Mouse (Mus musculus): ENCODE results near the gene Arnt.
"Not testable (repeated sequence)": the region's sequence is repeated elsewhere in the genome, so short reads cannot be mapped to it uniquely, and the experiment has no call there.

Gene Arnt

DNA sequence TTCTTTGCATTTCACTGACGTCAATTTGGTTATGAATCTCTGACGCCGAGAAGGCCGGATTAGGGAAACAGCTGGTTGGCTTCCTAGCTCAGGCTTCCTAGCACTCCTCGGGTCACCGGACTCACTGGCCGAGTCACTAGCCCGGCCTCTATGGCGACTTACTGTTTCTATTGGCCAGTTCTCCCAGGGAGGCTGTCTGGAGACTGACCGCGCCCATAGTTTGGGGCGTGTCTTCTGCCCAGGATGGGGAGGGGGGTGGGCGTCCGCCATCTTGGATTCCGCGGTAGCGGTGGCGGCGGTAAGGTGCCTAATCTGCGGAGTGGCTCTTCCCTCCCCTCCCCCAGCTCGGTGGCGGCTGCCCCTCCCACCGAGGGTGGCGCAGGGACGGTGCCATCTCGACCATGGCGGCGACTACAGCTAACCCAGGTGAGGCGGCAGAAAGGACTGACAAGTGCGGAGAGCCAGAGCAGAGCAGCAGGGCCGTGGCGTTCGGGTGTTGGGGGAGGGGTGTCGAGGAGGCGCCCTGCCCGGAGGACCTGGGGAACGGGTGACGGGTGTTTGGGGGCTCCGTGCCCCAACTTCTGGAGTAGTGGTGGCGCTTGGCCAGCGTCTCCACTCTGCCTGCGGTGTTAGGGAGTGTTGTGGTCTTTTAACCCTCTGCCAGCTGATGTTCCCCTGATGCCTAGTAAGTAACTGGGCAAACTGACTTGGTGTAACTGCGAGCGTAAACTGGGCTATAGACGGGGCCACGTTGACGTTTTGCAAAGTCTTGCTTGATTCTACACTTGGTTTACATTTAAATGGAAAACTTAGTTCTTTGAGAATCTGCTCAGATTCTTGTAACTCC lies at the start of gene Arnt:
Arnt (plus strand) TSS at position 253 of the 847 bp plus-strand sequence.
- DNase-seq = peak; percentile 100

DNA sequence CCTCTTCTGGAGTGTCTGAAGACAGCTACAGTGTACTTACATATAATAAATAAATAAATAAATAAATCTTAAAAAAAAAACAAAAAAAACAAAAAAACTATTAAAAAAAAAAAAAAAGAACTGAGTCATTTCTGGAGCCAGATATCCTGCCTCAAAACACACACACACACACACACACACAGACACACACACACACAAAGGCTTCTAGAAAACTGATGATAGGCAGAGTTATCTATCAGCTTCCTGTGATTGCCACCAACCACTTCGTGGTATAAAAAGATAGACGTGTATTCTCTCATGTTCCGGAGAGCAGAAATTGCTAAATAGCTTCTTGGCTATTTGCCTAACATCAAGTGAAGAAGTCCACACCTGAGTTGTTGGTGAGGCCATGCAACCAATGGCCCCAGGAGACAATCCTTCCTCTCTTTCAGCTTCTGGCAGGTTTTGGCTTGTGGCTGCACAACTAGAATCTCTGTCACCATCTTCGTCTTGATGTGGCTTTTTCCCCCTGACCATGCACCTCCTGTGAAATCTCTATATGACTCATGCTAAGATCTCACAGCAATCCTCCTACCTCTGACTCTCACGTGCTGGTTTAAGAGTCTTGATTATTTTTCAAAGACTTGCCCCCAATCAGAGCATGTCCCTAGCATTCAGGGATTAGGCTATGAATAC lies 48.6 kb upstream of the Arnt start:
- DNase-seq = peak; percentile 25

DNA sequence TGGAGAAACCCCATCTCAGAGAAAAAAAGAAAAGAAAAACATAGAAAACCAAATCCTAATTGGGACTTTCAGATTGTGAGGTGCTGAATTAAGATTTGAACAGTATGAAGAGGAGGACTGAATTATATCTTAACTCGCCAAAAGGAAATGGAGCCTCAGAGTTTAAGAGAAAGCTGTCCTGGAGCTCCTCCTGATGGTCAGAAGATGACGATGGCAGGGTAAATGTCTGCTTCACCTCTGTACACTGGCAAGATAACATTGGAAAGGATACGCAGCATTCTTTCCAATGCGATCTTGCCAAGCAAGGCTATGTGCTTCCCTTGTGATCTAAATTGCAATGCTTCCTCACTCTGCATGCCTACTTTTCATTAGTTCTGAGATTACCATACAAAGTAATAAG lies 39.8 kb upstream of the Arnt start:
- DNase-seq = no peak

DNA sequence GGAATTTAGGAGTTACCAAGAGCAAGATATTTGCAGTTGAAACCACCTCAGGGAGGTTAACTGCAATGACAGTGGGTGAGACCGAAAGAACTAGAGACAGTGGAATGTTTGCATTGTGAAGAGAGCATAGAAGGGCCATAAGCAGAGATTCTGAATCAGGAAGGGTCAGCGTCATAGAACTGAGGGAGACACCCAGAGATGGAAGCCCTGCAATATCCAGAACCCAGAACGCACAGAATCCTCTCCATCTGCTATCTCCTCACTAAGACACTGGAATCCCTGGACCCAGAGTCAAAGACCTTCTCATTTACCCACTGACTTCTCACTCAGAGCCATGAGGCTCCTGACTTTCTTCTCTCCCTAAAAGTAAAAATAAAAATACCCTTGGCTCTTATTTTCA lies 31.4 kb upstream of the Arnt start, which contains the start of gene 4930558C23Rik:
4930558C23Rik (minus strand) TSS at position 101 of the 400 bp plus-strand sequence.
- peak; percentile 1 for DNase-seq

DNA sequence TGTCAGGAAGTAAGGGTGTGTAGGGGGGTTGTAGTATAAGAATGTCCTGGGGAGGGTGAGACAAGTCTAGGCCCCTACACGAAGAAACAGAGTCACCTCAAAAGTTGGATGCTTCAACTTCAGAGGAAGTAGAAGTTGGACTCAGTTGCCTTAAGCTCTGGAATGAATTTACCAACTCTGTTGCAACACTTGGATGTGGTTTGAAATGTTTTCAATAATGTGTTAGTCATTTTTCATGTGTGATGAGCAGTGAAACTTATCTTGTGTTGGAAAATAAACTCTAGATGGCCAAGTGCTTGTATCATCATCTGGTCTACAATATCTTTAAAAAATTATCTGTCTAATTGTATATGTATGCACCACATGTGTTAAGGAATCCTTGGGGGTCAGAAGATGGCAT lies 26.5 kb upstream of the Arnt start:
- DNase-seq = no peak

DNA sequence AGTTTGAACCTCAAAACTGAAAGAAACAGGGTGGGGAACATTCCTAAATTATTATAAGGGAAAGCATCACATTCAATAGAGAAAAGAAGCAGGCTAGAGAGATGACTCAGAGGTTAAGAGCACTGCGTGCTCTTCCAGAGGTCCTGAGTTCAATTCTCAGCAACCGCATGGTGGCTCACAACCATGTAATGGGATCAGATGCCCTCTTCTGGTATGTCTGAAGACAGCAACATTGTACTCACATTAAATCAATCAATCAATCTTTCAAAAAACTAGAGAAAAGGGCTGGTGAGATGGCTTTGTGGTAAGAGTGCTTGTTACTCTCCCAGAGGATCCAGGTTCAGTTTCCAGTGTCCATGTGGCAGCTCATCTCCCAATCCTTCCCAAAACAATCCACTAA lies 25.3 kb upstream of the Arnt start:
- DNase-seq = no peak

DNA sequence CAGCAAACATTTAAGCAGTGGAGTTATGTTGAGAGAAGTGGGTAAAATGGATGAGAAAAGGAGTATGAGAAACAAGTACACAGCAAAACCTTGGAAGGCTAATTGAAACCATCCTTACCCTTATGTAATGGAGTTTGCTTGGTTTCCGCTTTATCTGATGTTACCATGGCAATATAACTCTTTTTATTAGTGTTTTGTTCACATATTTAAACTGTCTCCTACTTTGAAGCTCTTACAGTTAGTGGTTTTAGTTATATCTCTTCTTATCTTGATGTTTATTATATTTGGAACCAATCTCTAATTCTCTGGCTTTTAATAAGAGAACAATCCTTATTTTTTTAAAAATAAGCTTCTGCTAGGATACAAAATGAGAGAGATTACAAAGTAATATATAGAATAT lies 21.9 kb upstream of the Arnt start:
- DNase-seq = no peak

DNA sequence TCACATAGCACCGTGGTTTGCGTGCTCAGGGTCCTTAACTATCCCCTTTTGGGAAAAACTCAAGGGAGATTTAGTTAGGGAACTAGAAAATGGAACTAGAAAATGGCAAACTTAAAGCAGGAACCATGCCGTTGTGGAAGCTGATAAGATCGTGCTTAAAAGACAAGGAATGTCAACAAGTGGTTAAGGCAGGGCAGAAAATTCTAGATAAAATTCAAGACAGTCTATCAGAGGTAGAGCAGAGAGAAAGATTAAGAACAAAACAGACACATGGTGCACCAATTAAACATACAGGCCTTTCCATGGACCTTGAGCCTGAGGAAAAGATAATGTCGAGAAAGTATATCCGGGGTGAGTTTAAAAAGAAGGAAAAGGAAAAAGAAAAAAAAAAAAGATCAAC lies 16.3 kb upstream of the Arnt start:
- no peak for DNase-seq

DNA sequence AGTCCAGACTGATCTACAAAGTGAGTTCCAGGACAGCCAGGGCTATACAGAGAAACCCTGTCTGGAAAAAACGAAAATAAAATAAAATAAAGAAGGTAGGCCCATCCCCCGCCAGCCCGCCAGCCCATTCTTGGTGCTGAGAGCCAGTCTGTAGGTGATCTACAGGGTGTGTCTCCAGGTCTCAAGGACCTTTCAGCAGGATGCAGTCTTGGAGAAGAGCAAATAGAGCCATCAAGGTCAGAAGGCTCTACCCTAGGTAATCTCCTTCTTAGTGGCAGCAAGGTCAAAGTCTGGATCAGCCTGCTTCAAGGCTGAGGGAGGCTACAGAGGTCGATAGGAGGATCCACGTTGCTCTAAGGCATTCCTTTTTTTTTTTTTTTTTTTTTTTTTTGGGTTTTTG lies 7.7 kb upstream of the Arnt start:
- not testable (repeated sequence) for DNase-seq

DNA sequence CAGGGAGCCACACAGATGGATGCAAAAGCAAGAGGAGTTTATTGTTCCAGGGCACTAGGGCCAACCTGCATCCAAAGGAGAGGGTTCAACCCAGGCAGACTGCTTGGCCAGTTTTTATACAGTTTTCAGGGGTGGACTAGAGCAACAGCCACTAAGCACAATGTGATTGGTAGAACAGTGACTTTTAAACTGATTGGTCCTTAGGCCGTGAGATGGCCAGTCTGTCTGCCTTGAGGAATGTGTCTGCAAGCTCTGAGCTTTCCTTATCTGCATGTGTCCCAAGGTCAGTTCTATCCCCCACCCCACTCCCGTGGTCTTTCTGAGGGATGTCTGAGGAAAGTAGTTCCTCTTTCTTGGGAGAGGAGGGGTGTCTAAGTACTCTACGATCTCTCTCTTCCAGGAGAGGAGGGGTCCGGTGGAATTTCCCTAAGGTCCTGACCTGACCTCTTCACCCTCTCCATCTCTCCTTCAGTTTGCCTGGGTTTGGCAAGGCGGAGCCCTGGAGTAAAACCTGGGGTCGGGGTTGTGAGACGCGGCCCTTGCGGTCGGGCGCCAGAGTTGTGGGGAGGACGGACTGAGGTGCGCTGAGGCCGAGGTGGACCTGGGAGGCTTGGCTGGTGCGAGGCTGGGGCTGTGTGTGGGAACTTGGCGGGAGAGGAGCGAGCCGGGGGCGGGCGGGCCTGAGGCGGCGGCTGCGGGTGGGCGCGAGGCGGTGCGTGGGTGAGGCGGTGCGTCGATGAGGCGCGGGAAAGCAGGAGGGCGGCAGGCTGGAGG lies 6.9 kb upstream of the Arnt start:
- DNase-seq = peak; percentile 70

DNA sequence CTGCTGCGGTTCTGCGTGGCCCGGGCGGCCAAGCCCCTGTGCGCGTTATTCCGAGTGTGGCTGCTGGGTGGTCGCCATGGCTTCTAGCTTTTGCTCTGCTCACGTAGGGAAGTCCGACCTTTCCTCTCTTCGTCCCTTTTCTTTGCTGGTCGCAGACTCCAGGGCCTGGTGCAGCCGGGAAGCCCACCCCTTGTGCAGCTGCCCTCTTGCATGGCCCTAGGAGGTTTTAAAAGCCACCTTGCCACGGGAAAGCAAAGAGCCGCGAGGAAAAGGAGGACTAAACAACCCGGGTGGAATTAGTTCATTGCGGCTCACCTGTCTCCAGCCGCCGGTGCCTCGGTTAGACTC lies 6.3 kb upstream of the Arnt start:
- peak; percentile 88 for DNase-seq

DNA sequence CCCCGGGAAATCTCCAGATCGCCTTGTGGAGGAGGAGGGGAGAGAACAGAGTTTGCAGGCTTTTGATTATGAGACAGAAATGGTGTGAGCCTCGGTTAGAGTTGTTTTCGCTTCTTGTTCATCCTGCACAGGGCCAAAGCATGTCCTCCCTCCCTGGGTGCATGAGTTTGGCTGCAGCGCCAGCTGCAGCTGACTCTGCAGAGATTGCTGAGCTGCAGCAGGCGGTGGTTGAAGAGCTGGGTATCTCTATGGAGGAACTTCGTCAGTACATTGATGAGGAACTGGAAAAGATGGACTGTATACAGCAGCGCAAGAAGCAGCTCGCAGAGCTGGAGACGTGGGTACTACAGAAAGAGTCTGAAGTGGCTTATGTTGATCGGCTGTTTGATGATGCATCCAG lies 5.8 kb upstream of the Arnt start:
- peak; percentile 46 for DNase-seq

DNA sequence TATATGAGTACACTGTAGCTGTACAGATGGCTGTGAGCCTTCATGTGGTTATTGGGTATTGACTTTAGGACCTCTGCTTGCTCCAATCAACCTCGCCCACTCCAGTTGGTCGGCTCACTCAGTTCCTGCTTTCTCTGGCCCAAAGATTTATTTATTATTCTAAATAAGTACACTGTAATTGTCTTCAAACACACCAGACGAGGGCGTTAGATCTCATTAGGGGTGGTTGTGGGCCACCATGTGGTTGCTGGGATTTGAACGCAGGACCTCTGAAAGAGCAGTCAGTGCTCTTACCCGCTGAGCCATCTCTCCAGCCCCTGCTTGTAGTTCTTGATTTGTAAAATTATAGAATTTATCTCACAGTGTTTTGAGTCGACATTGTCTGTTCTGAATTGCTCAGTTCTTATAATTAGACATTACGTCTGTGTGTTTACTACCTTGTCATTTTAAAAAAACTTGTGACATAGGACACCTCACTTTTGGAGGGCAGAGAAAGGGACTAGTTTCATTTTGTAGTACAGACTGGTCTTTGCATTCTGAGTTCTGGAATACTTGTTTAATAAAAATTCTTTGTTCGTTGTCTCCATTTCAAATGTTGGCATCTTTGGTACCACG lies 780 bp upstream of the Arnt start:
- DNase-seq = peak; percentile 82

DNA sequence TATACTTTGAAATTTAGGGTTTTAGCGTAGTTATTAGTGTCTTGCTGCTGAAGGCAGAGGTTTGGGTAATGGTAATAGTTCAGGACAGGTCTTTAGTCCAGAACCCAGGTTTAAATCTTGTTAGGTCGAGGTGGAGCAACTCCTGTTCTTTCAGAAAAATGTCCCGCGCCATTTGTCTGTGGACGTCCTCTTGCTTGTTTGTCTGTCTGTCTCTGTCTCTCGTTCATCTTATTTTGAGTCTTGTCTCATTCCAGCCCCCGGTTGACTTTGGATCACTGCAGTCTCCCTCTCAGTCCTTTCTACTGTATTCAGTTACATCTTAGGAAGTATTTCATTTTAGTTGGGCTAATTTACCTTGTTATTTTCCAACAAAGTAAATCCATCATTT lies 789 bp downstream of the Arnt start:
- DNase-seq = peak; percentile 68

DNA sequence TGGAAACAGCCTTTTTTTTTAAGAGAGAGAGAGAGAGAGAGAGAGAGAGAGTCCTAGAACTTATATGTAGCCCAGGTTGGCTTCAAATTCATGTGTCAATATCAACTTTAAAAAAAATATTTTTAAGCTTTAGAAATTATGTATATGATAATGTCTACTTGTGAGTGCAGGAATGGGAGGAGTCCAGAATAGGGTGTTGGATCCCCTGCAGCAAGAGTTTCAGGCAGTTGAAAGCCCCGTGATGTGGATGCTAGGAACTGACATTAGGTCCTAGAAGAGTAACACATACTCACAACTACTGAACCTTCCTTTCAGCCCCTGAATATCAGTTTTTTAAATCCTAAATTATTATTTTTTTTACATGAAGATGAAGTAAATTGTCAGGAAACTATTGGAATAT lies 1.4 kb downstream of the Arnt start:
- DNase-seq = peak; percentile 56

DNA sequence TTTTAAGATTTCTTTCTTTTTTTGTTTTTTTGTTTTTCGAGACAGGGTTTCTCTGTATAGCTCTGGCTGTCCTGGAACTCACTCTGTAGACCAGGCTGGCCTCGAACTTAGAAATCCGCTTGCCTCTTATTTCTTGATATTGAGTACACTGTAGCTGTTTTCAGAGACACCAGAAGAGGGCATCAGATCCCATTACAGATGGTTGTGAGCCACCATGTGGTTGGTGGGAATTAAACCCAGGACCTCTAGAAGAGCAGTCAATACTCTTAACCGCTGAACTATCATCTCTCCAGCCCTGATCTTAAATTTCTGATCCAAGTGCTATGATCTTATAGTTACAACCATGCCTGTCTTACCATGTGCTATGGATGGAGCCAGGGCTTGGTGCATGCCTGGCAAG lies 4.4 kb downstream of the Arnt start:
- DNase-seq = peak; percentile 35

DNA sequence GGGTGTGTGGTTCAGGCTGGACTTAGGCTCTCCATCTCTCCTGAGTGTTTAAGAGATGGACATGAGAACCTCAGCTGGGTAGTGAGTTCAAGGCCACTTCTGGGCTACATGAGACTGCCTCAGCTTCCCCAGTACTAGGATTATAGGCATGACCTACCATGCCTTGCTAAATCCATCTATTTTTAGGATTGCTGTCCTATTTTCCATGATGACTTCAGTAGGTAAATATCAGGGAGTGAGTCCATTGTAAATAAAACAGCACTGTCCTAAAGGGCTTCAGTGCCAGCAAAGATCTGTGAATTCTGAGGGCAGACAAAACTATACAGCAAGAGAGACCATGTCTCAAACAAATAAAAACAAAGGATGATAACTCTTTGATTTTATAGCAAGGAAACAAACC lies 5.5 kb downstream of the Arnt start:
- peak; percentile 50 for DNase-seq

DNA sequence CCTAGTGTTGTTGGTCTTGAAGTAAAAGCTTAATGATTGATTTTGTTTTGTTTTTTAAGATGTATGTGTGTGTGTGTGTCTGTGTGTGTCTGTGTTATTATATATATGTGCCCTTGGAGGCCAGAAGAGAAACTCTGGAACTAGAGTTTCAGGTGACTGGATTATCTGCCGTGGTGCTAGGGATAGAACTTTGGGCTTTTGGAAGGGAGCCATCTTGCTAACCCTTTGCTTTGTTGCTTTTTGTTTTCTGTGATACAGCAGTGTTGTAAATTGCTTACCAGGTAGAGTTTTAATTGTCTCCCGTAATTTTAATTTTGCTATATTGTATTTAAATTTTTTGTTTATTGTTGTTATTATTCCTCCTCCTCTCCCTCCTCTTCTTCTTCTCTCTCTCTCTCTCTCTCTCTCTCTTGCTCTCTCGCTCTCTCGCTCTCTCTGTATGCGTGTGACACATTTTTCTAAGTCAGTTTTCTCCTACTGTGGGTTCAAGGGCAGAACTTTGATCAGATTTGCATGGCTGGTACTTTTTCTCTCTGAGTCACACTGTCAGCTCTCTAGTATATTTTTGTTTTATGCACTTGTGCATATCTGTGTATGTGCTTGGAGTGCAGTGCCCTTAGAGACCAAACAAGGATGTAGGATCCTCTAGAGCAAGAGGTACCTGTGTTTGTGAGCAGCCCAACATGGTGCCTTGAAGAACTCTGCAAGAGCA lies 8.4 kb downstream of the Arnt start:
- DNase-seq = peak; percentile 11

DNA sequence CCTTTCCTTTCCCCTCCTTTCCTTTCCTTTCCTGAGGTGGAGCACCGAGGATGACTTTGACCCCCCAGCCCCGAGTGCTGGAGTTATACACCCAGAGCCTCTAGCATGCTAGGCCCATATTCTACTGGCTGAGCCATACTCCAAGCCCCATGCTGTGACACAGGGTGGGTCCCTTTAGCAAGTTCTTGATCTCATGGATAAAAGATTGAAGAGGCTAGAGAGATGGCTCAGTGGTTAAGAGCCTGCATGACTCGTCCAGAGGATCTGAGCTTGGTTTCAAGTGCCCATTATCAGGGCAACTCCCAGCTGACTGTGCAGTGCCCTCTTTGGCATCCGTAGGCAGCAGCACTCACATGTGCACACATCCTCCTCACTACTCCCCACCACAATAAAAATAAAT lies 11.1 kb downstream of the Arnt start:
- peak; percentile 69 for DNase-seq

DNA sequence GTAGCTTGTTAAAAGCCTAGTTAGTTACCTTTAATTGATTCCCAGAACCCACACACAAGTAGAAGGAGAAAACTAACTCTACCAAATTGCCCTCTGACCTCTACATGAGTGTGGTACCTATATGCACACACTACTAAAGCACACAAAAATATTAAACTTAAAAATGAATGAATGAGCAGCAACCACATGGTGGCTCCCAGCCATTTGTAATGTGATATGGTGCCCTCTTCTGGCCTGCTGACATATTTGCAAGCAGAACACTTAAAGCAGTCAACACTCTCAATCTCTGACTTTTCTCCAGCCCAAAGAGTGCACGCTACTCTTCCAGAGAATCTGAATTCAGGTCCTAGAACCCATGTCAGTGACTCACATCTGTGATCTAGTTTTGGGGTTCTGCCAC lies 16.2 kb downstream of the Arnt start:
- DNase-seq = no peak

DNA sequence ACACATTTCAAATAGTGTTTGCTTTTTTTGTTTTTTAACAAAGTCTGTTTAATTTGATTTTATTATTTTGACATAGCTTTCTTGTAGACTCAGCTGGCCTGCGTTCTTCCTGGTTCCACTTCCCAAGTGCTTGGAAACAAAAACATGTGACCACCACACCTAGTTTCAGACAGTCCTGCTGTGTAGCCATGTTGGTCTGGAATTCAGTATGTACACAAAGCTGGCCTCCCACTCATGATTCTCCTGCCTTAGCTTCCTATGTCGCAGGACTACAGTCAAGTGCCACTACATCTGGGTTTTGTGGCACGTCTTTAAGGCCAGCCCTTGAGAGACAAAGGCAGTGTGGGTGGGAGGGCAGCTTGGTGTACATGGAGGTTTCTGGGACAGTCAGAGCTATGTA lies 16.7 kb downstream of the Arnt start:
- DNase-seq = no peak

DNA sequence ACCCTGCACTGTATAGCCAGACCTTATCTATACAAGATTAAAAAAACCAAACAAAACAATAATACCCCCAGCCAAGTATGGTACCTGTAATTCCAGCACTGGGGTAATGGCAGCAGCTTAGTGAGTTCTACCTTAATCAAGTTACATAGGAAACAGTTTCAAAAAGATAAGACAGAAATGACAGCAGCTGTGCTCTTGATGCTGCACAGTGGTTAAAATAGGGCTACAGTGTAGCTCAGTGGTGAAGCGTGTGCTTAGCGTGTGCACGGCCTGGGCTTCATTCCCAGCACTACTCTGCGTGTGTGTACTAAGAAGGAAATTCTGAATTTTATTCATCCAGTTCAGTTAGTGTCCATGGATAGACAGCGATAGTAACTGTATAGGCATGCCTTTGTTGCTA lies 22.2 kb downstream of the Arnt start:
- DNase-seq = no peak

DNA sequence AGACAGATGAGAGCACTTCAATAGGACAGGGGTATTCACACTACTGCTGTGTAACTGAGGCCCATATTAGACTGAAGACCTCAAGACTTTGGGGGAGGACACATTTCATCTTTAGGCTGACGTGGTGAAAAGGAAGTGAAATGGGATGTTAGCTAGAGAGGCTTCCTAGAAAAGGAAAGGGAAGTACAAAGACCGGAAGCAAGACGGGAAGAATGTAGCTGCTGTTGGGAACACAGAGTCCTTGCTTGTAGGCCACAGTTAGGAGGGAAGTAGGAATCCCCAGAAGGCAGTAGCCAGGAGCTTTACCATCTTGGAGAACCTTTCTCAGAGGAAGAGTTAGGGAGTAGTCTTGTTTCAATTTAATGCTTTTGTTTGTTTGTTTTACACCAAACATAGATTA lies 23.6 kb downstream of the Arnt start:
- DNase-seq = peak; percentile 94
